Mouse (Mus musculus): Measurements from ENCODE around the gene Mast4.

Gene Mast4

GRCm38 (mm10) chr13:103316777-103317367 is 17.4 kb downstream of the Mast4 start:
- no peak for DNase-seq (ENCODE audit: low read depth, low spot score)

- no peak for DNase-seq (ENCODE audit: low read depth, low spot score)
Measured at GRCm38 (mm10) chr13:103315113-103315708, 19.1 kb downstream of the Mast4 start.

DNA sequence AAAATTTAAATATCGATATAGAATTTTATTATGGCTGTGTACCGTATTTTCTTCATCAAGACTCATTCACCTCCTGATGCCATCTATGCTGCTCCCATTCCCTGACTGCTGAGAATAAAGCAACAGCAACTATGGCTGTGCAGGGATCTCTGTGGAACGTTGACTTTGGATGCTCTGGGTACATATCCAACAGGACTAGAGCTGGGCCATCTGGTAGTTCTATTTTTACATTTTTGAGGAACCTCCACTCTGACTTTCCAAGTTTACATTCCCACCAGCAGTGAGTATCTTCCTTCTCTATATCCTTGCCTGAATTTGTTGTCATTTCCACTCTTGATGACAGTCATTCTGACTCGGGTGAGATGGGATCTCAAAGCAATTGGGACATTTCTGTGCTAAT is 26.0 kb downstream of the Mast4 start:
- no peak for DNase-seq (ENCODE audit: low read depth, low spot score)

DNA sequence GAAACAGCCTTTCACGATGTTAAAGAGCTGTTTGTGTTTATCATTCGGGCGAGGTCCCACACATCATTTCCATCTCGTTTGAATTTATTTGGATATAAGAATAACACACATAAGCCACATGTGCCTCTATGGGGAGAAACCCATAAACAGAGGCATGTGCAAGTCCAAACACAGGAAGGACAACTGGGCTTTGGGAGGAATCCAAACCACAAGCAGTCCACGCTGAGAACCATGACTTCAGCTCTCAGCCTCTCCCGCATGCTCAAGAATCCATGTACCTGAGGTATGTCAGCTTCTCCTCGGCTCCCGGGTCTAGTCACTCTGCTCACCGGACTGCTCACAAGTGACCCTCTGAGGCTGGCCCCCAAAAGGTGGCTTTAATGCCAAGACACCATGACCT is 30.5 kb downstream of the Mast4 start:
- no peak for DNase-seq (ENCODE audit: low read depth, low spot score)

DNA sequence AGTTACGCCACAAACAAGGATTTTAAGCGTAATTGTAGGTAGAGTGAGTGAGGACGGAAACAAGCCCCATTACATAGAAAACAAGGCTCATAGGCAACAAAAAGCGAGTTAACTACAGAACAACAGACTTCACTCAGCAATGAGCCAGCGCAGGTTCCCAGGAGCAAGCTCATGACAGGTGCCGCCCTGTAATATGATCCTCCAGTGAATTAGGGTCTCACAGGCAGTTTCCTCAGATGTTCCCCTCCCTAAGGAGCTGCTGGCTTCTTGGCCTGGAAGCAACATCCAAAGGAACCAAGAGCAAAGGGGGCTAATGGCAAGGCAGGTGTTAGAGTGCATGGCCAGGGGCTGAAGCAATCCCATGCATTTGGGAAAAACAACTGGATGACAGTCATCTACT is 31.8 kb downstream of the Mast4 start:
- DNase-seq (ENCODE audit: low read depth, low spot score) = no peak

DNA sequence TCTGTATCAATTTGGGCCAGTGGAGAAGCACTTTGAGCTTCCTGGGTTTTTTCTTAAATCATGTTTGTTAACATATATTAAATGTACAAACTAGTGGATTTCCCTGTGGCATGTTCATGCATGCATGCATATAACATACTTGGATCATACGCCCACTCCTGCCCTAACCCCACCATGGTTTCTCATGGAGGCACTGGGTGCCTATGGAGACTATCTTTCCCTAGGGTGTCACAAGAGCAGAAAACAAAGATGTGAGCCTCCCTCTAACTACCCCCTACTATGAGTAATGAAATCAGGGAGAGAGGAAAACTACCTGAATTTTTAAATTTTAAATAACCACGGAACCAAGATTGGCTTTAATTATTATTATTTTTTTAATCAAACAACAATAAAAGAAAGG is 32.2 kb downstream of the Mast4 start:
- no peak for DNase-seq (ENCODE audit: low read depth, low spot score)

- no peak for DNase-seq (ENCODE audit: low read depth, low spot score)
Measured at GRCm38 (mm10) chr13:103294424-103294823, 39.9 kb downstream of the Mast4 start.

DNA sequence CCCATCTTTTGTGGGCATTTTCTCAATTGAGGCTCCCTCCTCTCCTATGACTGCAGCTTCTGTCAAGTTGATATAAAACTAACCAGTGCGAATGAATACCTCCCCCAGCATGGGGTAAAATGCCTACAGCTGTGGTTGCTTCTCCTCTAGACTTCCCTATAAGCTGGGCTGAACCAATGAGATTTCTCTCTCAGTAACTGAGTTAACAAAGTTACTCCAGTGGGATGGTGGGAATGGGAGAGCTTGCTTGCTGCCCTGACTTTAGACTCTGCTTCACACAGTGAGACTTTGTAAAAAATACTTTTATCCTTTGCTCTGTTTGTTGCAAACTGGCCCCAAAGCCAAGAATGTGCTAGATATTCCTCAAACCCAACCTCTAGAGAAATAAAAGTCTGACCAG is 41.2 kb downstream of the Mast4 start:
- DNase-seq (ENCODE audit: low read depth, low spot score) = no peak

- DNase-seq (ENCODE audit: low read depth, low spot score) = no peak
Measured at GRCm38 (mm10) chr13:103291098-103291497, 43.2 kb downstream of the Mast4 start.

- DNase-seq (ENCODE audit: low read depth, low spot score) = no peak
Measured at GRCm38 (mm10) chr13:103285821-103286220, 48.5 kb downstream of the Mast4 start.

DNA sequence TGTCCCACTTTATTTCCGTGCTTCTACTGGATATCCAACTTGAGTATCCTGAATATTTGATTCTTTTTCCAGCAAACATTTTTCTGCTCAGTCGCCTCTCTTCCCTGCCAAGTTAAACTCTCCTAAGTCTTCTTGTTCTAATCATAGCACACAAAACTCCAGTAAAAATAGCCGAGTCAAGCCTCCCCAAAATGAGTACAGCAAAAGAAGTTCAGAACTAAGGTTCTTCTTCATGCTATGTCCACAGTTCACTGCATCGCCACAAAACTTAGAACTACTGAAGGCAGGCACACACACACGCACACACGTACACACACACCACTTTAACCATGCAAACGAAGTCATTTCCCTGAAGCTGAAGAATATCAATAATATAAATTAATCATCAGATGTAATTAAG is 49.3 kb downstream of the Mast4 start:
- no peak for DNase-seq (ENCODE audit: low read depth, low spot score)

GRCm38 (mm10) chr13:103270856-103271391 is 63.4 kb downstream of the Mast4 start:
- DNase-seq (ENCODE audit: low read depth, low spot score) = no peak

DNA sequence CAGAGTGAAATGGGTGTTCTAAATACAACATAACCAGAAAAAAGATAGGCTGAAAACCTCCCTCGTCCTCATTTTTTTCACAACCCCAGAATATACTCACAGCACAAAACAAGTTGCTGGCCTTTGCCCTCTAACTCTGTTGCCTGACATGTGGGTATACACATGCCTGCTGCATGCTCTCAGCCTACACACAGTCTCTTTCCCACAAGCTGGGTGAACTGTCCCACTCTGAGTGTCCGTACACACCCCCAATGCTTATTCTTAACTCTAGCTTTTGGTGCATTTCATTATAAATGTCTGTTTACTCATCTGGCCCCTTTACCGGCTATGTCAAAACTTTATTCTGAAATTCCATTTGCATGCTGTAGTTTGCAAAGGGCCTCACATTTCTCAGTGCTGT is 71.6 kb downstream of the Mast4 start:
- no peak for DNase-seq (ENCODE audit: low read depth, low spot score)

GRCm38 (mm10) chr13:103262061-103262460 is 72.2 kb downstream of the Mast4 start:
- no peak for DNase-seq (ENCODE audit: low read depth, low spot score)

DNA sequence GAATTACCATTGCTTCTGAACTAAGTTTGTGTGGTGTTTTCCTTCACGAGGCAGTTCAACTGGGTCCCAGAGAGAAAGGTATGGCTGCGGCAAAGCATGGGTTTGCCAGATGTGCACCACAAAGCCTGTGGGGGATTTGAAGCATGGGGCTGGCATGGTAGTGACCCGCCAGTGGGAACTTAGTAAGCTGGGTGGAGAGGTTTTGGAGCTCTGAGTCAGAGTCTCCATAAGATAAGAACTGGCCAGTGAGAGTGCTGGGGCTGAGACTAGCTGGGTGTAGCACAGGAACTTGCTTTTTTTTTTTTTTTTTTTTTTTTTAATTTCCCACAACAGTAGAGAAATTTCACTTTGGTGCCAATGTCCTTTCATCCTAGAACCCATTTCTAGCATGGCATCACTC is 73.9 kb downstream of the Mast4 start:
- DNase-seq (ENCODE audit: low read depth, low spot score) = no peak

DNA sequence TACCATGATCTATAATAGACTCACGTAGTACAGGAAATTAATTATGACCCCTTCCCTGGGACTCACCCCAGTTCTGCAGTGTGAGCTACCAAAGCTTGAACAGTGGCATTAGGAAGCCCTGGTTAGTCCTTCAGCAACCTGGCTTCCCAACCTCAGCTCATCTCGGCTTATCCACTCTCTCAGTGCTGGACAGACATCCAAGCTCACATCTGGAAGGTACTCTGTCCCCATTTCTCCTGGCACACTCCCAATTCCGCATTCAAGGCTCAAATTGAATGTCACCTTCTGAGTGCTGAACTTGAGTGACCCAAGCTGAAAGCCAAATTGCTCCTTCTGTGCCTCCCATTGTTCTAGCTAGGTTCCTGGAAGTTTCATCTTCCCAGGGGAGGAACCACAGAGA is 76.2 kb downstream of the Mast4 start:
- DNase-seq (ENCODE audit: low read depth, low spot score) = no peak

GRCm38 (mm10) chr13:103254861-103255260 is 79.4 kb downstream of the Mast4 start:
- DNase-seq (ENCODE audit: low read depth, low spot score) = no peak

DNA sequence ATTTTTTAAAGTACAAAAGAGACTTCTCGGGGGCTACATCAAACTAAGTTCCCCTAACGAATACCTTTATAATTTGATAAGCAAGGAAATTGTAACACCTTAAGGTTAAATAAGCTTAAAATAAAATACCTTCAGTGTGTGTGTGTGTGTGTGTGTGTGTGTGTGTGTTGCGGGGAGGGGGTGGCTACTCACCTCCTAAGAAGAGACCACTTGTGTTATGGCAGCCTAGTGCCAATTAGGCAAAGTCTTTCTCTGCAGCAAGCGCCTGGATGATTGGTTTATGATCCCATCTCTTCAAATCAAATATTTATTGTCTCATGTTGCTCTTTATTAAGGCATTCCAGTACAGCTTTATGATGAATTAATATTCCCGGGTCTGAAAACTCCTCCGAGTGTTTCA is 81.2 kb downstream of the Mast4 start:
- no peak for DNase-seq (ENCODE audit: low read depth, low spot score)

DNA sequence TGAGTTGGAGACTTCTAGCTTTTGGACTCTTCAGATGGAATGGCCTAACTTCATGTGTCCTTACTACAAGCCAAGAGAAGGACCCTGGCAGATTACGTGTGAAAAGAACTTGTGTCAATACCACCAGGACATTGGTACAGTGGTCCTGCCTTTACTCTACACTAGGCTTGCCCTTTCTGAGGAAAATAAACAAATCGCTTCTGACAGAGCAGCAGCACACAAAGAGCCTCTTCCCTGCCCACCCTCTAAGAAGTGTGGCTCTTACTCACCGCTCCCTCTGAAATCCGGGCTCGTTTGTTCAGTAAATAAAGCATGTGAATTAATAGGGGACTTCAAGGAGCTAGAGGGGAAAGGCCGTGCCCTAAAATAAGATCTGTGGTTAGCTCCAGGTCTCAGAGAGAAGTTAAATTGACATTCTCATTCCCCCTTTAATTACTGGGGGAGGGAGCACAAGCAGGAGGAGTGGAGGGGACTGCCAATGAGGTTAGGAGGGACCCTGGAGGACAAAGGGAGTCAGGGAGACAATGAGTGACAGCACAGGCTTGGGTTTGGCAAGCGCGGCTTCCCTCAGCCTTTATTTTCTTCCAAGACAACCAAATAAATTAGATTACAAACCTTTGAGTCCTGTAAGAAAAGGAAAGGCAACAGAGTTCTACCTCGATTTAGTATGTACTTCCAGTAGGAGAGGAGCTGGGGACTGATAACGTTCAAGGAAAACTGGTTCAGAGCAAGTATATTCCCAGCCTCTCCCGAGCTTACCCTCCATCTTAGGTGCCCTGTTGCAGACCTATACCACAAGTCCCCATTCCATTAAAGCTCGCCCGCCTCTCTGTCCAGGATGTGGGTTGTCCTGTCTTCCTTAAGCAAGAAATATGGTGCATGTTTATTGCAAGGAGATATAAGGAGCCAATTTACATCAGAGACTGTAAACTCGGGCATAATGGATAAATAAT is 85.9 kb downstream of the Mast4 start:
- DNase-seq (ENCODE audit: low read depth, low spot score) = no peak

- no peak for DNase-seq (ENCODE audit: low read depth, low spot score)
Measured at GRCm38 (mm10) chr13:103246973-103247718, 87.2 kb downstream of the Mast4 start.

DNA sequence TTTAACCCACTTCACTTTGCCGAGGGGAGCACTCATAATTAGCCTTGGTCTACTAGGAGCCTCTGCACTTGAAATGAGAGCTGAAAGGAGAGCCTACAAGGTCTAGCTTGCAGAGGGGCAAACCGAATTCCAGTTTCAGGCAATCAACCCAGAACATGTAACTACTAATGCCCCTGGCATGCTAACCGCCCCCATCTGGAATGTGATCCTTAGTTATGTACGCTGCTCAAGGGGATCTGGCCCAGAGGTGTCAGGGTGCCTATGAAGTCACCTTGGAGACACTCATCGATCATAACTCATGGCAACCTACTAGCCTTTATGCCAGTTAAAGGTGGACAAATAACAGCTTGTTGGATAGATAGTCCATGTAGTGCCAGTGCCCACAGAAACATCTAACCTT is 88.9 kb downstream of the Mast4 start:
- DNase-seq (ENCODE audit: low read depth, low spot score) = no peak

DNA sequence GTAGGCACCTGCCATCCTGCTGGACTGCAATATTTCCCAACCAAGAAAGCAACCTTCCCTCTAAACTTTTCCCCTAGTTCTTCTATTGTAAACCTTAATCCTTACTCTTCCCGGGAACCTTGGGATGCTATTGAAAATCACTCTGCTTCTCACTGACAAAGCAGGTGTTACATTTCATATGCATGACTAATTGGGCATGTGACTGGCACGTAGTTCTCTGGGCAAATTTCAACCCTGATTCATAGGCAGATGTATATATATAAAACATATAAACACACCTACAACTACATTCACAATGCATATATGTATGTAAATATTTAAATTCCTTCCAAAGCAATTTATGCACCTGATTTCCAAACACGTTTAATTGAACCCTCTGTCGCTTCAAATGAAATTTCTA is 90.2 kb downstream of the Mast4 start:
- no peak for DNase-seq (ENCODE audit: low read depth, low spot score)
